Mouse (Mus musculus): ENCODE measurements around the gene Rbbp8nl.

DNA sequence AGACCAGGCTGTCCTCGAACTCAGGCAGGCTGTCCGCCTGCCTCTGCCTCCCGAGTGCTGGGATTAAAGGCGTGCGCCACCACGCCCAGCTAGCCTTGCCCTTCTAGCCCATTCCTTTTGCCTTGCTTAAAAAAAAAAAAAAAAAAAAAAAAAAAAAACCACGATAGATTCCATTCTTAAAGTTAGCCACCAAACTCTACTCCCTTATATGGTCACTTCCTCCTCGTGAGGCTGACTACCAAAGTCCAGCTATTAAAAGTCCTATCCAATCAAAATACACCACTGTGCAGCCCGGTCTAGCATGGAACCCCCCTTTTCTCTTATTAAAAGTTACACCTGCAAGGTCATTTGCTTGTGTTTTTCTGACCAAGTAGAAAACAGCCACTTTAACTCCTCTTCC, 34.0 kb downstream of the Rbbp8nl start:
- TF ChIP-seq GATA1 (IDR thresholded peaks at IDR 0.05; ENCODE audit: low read length) (no peak), TAL1 (IDR thresholded peaks at IDR 0.05; ENCODE audit: low read length) (no peak)
